Mouse (Mus musculus) adrenal gland, adult 8-10 months (tissue): ENCODE data around the gene Tet3. TPM values are rescaled to one million over a fixed set of nuclear protein-coding genes. Genes with fewer than 3 reads are reported as not detected.

Experiments
- DNase-seq: peaks from one replicate; pipeline ENCODE4 v3.0.0; 2022
- total RNA-seq, 4 experiments: library from RNA; stranded (reverse); gene quantifications; 2 replicates each; pipeline ENCODE4 v1.2.4; 2022

Tet3 gene
- total RNA-seq = 10 to 100 TPM; 24.3 to 40.5 (median 35.3) TPM

DNA sequence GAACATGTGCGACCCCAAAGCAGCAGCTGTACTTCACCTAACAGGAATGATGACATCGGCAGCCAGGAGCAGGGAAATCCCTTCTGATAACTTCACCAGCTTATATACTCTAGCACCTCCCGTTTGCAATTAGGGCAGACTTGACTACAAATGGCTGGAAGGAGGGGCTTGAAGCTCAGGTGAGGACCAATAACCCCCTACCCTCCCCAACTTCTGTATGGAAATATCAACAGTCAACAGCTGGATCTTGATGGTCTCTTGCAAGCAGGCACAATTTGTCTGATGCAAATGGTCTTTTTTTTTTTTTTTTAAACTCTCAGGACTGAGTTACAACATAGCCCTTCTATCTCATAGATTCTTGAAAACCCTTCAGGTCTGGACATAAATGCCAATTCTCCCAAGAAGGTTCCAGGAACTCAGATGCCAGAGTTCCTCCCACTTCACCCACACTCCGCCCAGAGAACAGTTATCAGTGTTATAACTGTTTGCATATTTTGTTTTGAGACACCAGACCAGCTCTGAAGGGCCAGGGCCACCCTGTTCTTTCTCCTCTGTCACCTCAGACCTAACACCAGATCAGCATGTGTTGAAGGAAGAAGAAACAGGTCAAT is at the start of gene Tet3:
Gene Tet3, minus strand, starts transcription at position 51 of the 611 bp plus-strand sequence.
- no peak for DNase-seq

DNA sequence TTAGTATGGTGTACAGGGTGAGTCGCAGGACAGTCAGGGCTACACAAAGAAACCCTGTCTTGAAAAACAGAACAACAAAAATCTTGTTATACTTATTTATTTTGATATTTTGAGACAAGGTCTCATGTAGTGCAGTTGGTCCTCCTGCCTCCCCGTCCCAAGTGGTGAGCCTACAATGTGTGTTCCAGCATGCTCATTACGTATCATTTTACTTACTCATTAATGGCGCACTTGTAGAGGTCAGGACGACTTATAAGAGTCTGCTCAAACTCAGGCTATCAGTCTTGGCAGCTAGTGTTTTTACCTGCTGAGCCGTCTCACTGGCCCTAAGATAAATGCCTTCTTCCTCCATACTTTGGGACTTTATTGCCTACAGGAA is 48.3 kb upstream of the Tet3 start:
- DNase-seq = no peak

DNA sequence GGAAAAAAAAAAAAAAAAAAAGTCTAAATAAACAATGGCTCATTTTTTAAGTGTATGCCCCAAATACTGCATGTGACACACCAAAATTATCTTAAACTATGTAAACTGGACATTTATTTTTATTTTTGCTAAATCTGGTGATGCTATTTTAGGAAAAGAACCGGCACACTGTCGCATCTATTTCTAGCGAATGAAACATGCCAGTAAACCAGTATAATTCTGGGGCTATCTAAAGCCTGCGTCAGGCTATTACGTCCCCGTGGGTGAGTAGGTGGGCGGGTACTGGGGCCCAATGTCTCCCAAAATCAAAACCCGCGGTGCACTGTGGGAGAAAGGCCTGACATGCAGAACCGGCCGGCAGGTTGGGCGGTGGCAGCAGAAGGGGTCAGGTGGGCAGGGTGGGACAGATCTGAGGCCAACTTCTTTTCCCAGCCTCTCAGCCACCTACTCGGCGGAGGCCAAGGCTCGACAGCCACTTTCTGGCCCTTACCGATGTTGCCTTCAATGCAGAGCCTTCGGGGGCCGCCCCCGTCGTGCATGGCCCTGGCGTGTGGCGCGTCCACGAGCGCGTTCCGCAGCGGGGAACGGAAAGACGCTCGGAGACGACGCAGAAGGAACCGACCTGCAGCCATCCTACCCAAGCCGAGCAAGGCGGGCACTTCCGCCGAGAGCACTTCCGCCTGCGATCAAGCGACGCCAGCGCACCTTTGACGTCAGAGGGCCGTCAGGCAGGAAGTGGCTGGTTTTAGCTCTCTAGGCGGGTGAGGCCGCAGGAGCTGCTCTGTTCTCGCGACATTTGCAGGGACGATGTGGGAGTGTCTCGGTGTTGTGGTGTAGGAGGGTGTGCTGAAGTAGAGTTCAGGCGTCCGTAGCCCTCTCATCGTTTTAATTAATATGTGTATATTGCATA is 47.6 kb upstream of the Tet3 start, which contains the start of gene Dguok:
Gene Dguok, minus strand, starts transcription at position 712 of the 910 bp plus-strand sequence.
- peak; percentile 98 for DNase-seq

DNA sequence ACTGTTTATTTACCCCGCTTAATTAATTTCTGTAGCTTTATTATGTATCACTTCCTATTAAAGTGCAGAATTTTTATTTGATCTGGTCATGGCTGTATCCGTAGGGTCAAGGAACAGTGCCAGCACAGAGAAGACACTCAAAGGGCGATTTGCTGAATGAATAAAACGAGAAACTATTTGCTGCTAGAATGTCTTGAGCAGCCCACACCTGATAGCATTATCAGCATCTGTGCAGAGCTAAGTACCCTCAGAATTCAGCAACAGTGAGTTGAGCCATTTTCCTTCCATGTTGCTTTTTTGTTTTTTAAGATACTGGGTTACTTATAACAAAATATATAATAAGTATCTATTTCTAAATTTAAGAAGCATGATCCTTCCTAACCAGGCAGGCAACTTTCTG is 46.7 kb upstream of the Tet3 start:
- no peak for DNase-seq

DNA sequence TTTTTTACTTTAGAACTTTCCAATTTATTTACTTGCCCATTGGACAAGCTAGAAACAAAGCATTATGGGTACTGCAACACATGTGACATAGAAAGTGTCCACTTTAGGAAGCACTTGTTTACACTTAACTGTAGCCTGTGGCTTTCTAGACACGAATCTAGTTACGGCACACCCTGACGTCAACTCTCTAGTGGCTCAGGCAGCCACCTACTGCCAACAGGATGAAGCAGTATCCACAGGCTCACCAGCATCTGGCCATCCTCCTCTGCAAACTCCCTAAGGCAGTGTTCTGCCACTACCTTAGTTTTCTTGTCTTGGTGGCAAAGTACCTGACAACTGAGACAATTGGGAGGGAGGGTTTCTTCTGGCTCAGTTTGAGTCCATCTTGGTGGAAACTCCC is 44.5 kb upstream of the Tet3 start:
- DNase-seq = no peak

DNA sequence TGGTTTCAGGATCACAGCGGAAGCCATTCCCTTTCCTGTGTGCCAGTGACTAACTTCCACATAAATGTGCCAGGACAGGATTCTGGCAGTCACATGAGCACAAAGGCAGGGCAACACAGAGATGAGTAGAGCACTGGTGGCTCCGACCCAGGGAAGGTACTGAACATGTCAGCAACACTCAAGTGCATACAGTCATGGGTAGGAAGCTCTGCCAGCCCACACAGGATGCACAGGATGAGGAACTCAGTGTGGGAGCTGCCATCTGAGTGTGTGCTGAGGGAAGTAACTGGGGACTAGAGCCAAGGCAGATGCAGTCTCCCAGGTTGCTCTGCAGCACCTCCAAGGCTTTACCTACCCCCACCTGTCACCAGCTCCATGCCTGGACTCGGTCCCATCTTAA is 43.8 kb upstream of the Tet3 start:
- DNase-seq = no peak

DNA sequence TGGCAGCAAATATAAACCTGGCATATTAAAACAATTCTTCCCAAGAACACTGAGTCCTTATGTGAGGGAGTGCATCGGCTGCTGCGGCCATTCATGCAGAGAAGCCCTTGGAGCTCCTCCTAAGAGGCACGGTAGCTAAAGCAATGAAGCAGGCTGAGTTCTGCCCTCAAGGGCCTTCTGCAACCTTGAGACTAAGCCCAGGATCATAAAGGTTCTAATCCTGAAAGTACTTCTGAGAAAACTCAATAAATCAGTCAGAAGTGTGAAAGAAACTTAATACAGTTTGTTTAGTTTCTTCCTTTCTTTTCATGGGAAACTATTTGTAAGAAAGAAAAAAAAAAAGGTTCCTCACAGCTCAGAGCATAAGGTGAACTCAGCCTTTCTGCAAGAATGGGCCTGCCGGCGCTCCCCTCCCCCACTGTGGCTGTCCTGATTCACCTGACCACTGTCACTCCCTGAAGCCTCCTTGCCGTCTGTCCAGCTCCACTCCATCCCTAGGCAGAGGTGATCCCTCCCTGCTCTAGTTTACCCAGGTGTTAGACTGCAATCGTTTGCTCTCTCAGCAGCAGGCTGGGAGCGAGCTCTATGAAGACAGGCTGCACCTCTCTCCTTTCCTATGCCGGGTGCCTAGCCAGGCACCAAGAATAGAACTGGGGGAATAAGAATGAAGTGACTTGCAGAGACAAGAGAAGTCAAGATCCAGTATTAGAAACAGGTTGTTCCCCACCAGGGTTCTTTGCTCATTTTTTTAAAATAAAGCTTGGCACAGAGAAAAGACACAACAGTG is 42.8 kb upstream of the Tet3 start:
- no peak for DNase-seq

DNA sequence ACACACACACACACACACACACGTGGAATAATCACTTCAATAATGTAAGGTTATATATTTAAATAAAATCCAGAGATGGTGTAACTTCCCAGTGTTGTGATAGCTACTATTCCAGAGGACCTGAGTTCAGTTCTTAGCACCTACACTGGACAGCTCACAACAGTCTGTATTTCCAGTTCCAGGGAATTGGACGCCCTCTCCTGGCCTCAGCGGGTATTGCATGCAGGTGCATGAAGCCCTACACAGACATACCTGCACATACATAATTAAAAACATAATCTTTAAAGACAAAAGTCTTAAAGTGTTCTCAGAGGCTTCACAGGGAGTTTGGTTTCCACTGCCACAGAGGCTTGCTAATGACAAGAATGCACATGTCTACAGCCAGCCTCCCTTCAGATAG is 41.6 kb upstream of the Tet3 start:
- DNase-seq = no peak

DNA sequence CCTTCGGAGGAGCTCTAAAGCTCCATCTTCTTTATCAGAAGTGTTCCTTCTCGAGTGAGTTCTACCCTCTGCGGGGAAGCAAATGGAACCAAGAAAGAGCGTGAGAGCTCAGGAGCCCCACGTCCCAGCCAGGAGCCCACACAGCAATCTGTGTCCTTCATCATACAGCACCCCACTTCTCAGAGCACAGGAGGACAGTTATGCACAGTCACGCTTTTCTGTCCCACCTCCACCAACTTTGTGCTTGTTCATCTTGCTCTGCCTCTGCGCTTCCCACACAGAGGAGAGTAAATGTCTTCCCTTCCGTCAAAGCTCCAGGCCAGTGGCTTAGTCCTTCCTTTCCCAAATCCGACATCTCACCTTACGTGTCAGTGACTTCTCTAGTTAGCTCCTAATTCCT is 40.2 kb upstream of the Tet3 start:
- no peak for DNase-seq

DNA sequence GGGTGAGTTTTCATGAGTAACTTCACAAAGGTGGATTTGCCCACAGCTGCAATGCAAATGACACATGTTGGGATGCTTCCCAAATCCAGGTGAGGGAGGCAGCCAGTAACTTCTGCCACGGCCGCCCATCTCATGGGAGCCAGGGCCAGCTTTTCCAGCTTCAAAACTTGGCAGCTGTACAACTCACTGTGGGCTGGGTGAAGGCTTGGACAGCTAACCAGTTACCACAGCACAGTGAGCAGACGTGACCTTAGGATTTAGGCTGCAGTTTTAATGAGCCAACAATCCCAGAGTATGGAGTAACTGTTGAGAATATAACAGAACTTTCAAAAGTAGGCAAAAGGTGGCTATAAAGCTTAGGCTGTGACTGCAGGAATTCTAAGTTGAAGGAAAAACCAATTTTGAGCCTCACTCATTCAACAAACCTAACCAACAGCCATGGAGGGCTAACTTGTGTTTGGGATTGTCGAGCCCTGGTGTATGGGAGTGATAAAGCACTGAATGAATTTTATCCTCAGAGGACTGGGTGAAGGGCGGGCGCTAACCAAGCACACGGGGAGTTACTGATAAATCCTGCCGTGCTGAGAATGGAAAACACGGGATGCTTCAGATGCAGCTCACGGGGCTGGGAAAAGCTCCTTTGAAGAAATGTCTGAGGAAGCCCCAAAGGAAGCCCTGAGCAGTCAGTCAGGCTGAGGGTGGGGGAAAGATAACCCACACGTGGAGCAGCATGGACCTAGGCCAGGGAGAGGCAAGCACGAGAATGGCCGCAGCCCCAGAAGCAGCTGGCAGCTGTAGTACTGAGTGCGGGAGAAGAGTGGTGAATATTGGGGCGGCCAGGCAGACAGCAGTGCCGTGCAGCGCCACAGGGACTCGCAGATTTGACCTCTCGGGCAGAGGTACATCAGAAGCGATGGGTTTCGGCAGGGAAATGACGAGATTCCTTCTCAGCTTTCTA is 38.1 kb upstream of the Tet3 start:
- peak; percentile 52 for DNase-seq

DNA sequence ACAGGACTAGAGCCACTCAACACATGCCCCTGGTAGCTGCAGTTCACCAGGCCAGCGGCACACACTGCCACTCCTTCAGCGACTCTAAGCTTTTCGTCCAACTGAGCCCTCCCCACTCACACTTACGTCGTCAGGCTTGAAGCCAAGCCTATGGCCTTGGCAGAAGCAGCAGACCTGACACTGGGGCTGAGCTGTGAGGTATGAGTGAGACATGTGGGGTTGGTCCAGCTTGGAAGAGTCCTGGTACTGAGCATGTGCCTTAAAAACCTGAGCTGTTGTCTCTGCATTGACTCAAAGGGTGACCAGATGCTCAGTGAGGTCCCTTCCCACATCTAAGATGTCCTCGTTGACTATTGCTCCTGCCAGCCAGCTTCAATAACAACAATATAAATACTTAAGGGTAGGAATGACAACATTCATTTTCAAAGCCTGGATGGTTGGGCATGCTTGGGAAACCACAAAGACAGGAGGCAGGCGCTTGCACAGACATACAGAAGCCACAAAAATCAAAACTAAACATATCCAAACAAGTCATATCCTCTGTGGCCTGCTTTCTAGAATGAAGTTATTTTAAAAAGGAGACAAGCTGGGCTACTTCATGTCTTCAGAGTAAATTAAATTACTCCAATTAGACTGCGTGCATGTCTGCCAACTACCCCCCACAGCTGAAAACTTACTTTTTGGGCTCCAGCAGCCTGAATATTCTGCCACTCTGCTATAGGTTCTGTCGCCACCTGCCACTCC is 37.3 kb upstream of the Tet3 start:
- peak; percentile 84 for DNase-seq

DNA sequence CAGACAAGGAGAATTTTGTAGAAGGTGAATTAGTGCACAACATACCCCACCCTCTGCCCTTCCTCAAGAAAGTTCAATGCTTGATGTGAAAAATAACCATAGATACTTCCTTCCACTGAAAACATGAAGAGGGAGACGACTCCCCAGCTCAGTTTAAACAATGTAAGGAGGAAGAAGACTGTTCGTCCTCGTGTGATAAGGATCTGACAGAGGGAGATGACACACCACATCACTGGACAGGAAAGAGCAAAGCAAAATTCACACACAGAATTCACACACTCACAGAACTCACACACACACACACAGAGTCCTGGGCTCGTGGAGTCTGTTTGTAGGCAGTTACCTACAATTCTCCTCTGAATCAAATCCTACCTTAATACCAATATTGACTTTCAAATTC is 31.7 kb upstream of the Tet3 start:
- DNase-seq = no peak

DNA sequence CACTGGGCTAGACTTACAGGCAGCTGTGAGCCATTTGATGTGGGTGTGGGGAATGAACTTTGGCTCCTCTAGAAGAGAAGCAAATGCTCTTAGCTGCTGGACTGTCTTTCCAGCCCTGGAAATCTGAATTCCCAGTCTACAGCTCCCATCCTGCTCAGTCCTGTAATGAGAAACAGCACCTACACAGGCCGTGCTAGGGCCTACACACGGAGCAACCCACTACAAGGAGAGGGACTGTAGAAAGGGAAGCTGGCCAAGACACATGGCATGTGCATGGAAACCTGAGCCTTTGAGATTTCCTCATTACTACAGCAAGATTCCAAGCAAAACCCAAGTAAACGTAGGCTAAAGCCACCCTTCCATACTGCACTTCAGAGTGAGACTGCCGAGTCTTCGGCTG is 29.3 kb upstream of the Tet3 start:
- no peak for DNase-seq

DNA sequence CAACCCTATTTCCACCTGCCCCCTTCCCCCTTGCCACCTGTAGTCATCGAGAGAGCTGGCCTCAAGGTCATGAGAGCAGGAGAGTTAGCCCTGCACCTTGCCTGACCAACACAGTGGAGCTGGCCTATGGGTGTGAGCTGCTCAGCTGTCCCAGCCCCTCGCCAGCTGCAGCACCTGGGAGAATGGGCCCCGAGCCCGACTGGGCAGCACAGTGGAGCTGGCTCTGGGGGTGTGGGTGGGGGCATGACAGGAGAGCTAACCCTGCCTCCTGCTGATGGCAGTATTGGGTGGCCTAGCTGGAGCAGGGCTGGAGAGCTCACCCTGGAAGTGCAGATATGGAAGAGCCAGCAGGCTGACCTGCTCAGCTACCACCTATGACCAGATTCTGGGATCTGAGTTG is 28.4 kb upstream of the Tet3 start:
- DNase-seq = no peak

DNA sequence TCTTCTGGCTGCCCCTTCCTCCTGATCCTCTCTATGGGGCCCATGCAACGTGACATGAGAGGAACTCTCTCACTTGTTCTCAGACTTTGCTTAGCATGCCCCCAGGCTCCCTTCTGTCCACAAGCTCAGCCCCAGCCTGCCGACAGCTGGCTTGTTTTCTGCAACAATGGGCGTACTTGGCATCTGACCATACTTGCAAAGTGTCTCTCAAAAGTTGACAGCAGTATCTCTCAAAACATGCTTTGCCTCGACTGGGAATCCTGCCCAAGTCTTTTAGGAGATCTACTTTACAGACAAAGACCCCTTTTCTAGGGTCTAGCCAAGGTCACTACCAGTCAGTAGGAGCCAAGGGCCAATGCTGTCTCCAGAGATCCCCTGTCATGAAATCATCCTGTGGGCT is 27.0 kb upstream of the Tet3 start:
- no peak for DNase-seq

DNA sequence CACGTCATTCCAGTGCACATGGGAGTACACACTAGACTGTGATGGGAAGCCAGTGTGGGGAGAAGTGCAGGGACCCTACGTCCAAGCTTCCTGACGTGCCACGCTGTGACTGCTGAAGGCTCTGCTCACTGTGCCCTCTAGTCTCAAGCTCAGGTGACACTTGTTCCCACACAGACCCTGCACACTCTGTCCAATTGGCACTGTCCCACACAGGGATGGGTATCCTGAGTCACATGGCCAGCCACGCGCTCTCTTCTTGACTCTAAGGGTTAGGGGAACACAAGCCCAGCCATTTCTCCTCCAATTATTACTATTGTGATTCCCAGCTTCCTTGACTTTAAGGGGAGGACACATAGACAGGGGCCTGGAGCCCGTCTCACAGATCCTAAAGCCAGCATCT is 24.9 kb upstream of the Tet3 start:
- DNase-seq = no peak

DNA sequence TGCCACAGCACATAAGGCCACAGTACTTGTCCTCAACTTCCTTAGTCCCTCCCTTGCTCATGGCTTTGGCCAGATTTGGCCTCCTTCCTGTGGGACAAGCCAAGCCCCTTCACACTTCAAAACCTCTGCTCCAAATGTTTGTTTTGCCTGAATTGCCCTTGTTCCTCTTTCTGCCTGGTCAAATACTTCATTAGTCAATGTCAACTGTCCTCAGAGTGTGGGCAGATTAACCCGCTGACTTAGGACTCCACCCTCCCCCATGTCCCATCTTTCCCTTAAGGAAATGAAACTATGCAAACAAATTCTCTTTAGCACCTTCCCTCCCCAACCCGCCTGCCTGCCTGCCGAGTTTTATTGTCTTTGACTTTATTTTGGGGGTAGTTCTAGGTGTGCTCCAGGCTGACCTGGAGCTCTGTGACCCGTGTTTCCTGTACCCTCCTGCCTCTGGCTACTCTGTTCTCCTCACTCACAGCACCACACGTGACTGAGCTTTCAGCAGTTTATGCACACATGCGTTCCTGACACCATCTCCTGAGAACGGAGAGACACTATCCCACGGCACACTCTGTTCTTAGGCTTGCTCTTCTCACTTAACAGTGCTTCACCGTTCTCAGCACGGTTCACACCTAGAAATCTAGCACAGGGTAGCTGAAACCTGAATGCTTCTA is 23.7 kb upstream of the Tet3 start:
- DNase-seq = peak; percentile 19

DNA sequence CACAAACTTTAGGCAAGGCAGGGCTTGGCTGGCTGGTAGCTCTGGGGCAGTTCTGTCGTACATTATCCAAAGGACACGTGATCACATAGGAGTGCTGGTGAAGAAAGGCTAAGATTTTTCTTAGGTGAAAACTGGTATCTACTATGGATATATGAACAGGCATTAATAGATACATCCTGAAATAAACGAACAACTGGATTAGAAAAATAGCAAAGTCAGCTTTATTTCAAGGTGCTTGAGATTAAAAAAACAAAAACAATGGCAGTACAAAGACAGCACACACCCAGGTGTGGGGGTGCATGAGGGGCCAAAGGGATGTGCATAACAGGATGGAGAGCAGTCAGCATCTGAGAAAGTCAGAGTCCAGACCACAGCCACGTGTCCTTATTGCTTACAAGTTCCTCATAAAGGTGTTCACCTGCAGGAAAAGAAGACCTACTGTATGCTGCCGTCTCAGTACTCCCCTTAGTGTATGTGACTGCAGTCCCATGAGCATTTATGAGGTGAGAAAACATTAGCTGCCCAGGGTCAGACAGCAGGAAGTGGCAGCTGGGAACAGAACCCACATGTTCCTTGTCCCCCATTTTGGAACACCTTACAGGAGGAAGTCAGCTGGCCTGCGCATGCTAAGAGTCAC is 21.3 kb upstream of the Tet3 start:
- DNase-seq = no peak

DNA sequence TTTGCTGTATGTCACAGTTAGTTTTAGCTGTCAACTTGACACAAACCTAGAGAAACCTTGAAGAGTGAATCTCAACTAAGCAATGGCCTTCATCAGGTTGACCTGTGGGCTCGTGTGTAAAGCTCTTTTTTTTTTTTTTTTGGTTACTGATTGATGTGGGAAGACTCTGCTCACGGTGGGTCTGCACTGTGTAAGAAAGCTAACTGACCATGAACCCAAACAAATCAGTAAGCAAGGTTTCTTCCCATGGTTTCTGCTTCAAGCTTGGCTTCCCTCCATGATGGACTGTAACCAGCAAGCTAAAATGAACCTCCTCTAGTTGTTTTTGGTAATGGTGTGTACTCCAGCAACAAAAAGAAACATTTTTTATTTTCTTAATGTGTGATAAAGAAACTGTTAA is 20.3 kb upstream of the Tet3 start:
- DNase-seq = no peak

DNA sequence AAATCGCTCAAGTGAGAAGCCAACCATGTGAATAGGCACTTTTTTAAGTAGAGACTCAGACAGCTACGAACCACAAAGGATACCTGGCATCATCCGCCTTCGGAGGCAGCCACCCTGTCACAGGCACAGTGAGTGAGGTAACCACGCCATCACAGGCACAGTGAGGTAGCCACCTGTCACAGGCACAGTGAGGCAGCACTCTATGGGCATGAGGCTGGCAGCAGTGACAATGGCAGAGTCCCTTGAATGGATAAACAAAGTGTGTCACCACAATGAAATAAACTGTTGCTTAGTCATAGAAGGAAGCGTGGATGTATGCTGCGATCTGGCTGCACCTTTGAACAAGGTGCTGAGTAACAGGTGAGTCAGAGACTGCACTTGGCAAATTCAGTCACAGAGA is 19.7 kb upstream of the Tet3 start:
- DNase-seq = no peak
